Comparison of ENCODE assay signal across 23 mouse cellular contexts in genomic region chr1:118460716-118461115, GRCm38 (mm10).
"Had no signal": no experiment of that assay in that cellular context is flagged by ENCODE, and none has a peak within 500 bp of the region (broad histone marks: within the 10 kb centered on the region; RNA-seq: fewer than 3 reads in every experiment).

No protein-coding gene starts in this region.

- H3K9ac ChIP-seq: heart, embryonic 12.5 days; hindbrain, embryonic 15.5 days; kidney, embryonic 15.5 days; limb, embryonic 13.5 days; limb, embryonic 15.5 days; liver, embryonic 14.5 days had no signal

- H3K4me3 ChIP-seq: heart, embryonic 10.5 days; heart, embryonic 12.5 days; limb, embryonic 13.5 days; limb, embryonic 15.5 days had no signal

- H3K27me3 ChIP-seq: heart, embryonic 12.5 days; hindbrain, embryonic 13.5 days; hindbrain, embryonic 15.5 days; kidney, embryonic 15.5 days; limb, embryonic 13.5 days; limb, embryonic 15.5 days had no signal

- ATAC-seq: hindbrain, postnatal 0 days; intestine, embryonic 16.5 days had no signal

- H3K27ac ChIP-seq: heart, embryonic 10.5 days; kidney, embryonic 15.5 days; limb, embryonic 13.5 days; limb, embryonic 15.5 days; liver, embryonic 14.5 days had no signal

- DNase-seq: gastrocnemius, postnatal 14 days; gastrocnemius, postnatal 36 days; heart, adult 18-20 months; heart, postnatal 10 days; heart, postnatal 36 days; kidney, adult 11 months; kidney, adult 2 months; kidney, adult 9 months; kidney, postnatal 14 days; kidney, postnatal 36 days; layer of hippocampus, adult 9-11 months; layer of hippocampus, postnatal 36 days; left cerebral cortex, postnatal 4 days had no signal

- H3K4me2 ChIP-seq: heart, embryonic 12.5 days; limb, embryonic 13.5 days had no signal

- H3K9me3 ChIP-seq: heart, embryonic 10.5 days; heart, embryonic 12.5 days; hindbrain, embryonic 13.5 days; hindbrain, embryonic 15.5 days; kidney, embryonic 15.5 days; limb, embryonic 13.5 days; limb, embryonic 15.5 days had no signal
